Mouse (Mus musculus) liver (tissue): ENCODE results near the gene Rab5c.

Experiments
- DNase-seq: peaks from one replicate; pipeline ENCODE4 v3.0.0-alpha.2; 2020; ENCODE audit warnings: mixed read lengths

Rab5c gene

GRCm38 (mm10) chr11:100694926-100695325 is 43.1 kb downstream of the Rab5c start:
- peak; percentile 71 for DNase-seq

DNA sequence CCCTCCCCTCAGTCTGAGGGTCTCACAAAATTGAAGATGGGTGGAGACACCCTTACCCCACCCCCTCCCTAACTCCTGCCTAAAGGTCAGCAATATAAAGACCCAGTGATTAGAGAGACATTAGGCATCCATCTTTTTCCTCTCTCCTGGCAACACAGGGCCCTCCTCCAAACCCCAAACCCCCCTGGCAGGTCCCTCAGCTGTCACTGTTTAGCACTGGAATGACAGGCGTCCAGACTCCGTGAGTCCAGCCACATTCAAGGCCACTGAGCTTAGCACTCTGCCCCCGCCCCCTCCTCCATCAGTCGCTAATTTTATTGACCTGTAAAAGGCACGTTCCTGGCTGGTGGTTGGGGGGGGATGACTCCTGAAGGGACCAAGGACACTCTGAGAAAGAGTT is 44.9 kb downstream of the Rab5c start:
- no peak for DNase-seq

DNA sequence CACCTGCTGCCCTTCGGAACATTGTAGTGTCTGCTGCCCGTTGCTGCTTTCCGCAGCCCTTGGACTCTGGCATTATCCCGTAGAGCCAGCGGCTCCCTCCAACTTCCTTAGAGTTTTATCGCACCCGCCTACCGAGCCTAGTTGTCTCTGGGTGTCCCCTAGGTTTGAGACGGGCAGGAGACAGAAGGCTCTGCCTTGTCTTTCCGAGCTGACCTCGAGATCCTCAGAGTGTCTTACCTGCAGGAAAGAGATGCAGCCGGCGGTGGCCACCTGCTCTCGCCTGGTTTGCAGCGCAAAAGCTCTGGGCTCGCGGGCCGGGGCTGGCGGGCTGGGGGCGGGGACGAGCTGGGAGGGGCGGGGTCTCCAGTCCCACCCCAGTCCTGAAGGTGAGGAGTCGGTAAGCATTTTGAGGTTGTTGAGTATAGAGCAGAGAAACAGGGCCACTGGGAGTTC is 45.8 kb downstream of the Rab5c start, which contains the start of gene Zfp385c:
Gene Zfp385c (minus strand): TSS at position 292 of the 453 bp plus-strand sequence.
- DNase-seq: no peak

- no peak for DNase-seq
These were observed 47.6 kb downstream of the Rab5c start for GRCm38 (mm10) chr11:100690389-100690788.

DNA sequence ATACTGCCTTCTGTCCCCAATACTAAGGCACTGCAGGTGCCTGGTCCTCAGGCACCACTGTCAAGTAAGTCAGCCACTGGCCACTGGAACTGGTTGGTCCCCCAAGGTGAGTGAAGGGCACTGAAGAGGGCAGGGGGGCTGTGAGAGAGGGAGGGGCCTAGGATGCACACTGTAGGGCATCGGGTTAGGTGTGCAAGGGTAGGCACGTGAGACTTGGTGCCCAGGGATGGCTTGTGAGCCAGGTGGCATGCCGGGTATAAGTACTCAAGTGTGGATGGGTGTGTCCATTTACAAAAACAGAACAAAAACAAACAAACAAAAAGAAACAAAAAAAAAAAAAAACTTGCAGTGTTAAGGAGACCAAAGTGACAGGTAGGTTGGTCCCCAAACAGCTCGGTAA is 49.6 kb downstream of the Rab5c start:
- DNase-seq: no peak

GRCm38 (mm10) chr11:100687265-100687664 is 50.8 kb downstream of the Rab5c start:
- no peak for DNase-seq

DNA sequence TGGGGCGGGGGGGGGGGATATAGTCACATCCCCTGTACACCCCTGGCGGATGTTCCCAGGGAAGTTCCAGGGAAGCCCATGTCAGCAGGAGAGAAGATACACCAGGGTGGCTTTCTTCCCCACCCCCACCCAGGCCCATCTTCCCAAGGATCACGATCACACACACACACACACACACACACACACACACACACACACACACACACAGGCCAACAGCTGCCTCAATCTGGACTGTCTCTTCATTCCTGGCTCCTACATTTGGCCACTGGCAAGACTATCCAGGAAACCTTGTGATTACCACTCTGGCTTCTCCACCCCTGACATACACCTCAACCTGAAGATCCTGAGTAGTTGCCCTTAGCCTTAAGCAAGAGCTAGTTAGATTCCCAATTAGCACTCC is 52.6 kb downstream of the Rab5c start:
- no peak for DNase-seq

- no peak for DNase-seq
These were observed 53.9 kb downstream of the Rab5c start for GRCm38 (mm10) chr11:100684084-100684483.

GRCm38 (mm10) chr11:100682526-100682925 is 55.5 kb downstream of the Rab5c start:
- DNase-seq: no peak

- DNase-seq: no peak
These were observed 56.2 kb downstream of the Rab5c start for GRCm38 (mm10) chr11:100681826-100682225.

DNA sequence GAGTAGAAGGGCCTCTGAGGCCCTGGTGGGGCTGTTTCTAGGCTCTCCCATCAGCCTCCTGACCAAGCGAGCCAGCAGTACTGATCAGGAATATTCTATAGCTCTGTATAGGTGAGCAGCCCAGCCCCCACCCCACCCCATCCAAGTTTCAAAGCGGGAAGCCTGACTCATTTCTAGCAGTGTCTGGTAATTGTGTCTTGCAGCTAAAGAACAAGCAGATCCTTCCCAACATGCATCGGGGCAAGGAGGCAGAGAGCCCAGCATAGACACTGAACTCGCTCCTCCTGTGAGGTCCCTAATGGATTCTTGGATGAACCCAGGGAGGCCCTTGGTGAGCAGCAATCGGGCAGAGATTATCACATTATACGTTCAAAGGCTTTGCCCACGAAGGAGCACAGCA is 60.2 kb downstream of the Rab5c start:
- no peak for DNase-seq

DNA sequence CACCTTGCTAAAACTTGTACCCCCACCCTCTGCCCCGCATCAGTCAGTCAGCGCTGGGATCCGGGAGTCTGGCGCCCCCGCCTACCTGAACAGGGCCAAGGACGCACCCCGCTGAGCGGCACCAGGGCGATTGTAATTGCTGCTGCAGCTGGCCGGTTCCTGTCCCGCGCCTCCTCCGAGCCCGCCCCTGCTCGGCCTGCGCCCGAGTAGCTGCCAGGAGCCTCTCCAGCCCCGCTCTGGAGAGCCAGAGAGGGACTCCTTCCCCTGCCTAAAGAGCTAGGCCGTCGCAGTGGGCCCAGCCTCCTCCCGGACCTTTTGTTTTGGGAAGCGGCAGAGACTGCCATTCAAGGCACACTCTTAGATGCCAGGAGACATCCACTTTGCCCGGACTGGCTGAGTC is 64.8 kb downstream of the Rab5c start:
- DNase-seq: peak; percentile 12

DNA sequence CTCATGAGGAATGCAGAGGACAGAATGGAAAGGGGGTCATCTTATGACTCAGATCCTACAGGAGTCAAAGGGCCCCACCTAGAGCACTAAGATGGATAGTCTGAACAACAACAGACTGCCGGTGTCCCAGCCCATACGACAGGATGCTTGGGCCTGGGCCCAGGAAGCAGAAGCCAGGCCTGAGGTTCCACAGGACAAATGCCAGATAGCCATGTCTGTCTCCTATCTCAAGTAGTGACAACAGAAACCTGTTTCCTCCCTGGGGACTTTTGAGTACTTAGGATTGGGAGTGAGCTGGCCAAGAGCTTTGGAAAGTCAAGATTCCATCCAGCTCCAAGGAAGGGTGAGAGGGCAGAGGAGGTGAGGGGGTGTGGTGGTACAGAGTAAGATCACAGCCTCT is 66.1 kb downstream of the Rab5c start:
- no peak for DNase-seq

- no peak for DNase-seq
These were observed 67.0 kb downstream of the Rab5c start for GRCm38 (mm10) chr11:100671049-100671448.
